ENCODE assay signal across 19 mouse cellular contexts in the genomic region with DNA sequence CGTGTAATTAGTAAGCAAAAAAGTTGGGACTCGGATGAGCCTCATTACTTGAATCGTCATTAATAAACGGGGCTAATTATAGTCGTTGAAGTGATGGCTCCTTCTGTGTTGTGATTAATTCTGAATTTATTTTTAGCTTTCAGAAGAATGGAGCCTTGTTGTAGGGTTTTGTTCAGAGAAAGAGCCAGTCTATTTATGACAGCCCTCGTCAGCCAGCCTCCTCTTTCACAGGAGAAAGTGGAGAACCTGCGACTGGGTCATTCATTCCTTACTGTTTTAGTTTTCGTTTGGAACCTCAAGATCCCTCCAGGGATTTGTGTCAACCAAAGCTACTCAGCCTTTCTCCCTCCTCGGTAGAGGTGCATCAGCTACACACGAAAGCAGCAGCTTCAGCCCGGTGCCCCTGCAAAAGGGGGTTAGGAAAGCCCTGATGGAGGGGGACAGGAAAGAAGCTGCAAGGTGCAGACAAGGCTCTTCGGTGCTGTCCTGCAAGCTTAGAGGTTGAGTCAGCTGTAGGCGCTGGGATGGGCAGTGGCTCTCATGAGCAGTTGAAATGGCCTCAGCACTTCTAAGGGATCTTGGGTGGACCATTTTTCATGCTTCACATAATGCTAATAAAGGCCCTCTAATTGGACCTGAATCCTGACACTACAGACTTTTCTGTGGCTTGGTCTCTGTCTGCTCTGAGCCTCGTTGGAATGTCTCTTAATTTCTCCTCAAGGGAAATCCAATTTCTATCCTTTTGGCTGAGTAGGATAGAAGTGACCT. TPM values are rescaled to one million over a fixed set of nuclear protein-coding genes. Genes with fewer than 3 reads are reported as not detected.
DNase-seq lines count a peak whose midpoint lies in the region; ATAC-seq and TF ChIP-seq lines count a peak whose summit lies in the region.
"Had no signal": no experiment of that assay in that cellular context is flagged by ENCODE, and none has a peak within 500 bp of the region (broad histone marks: within the 10 kb centered on the region; RNA-seq: fewer than 3 reads in every experiment).

No protein-coding gene starts in this region.

- no peaks in the 10 kb centered on the region for H3K27me3 ChIP-seq in forebrain, postnatal 0 days (ENCODE audit: insufficient read depth, low read length)
- H3K27me3 ChIP-seq in forebrain, embryonic 10.5 days (ENCODE audit: poor library complexity, severe bottlenecking) = peaks cover 28% of the 10 kb centered on the region
- H3K27me3 ChIP-seq: embryonic facial prominence, embryonic 13.5 days; heart, embryonic 13.5 days; intestine, embryonic 15.5 days had no signal

- peaks cover 4% of the 10 kb centered on the region; the same call in 1 of the 2 replicates for H3K4me1 ChIP-seq in forebrain, postnatal 0 days (ENCODE audit: insufficient read depth)
- H3K4me1 ChIP-seq in forebrain, embryonic 10.5 days = peaks cover 11% of the 10 kb centered on the region
- H3K4me1 ChIP-seq: embryonic facial prominence, embryonic 13.5 days; heart, embryonic 13.5 days; intestine, embryonic 15.5 days had no signal

- H3K9ac ChIP-seq in forebrain, postnatal 0 days = no peak overlapping the region
- H3K9ac ChIP-seq: embryonic facial prominence, embryonic 13.5 days; heart, embryonic 13.5 days; hindbrain, embryonic 14.5 days; intestine, embryonic 15.5 days had no signal

- no peak for DNase-seq in forebrain, postnatal 0 days
- DNase-seq in forebrain, embryonic 10.5 days (ENCODE audit: extremely low spot score, low spot score) = no peak
- no peak for DNase-seq in layer of hippocampus, adult 2 months (ENCODE audit: low spot score in 2 of 2)
- DNase-seq in layer of hippocampus, postnatal 10 days (ENCODE audit: low spot score in 2 of 2) = no peak
- DNase-seq in brain, embryonic 14.5 days (ENCODE audit: low read depth) = peak; percentile 38
- no peak for DNase-seq in urinary bladder, adult 2 months (ENCODE audit: low spot score)
- DNase-seq in adrenal gland, postnatal 25 days = no peak
- DNase-seq: adrenal gland, adult 8-10 months; cerebellum, adult 18-20 months; cerebellum, adult 9-11 months; cerebellum, postnatal 36 days; gastrocnemius, postnatal 10 days; heart, adult 2 months; kidney, adult 18-20 months had no signal

- no peak overlapping the region for H3K27ac ChIP-seq in forebrain, postnatal 0 days (ENCODE audit: low read depth, low read length)
- no peak overlapping the region for H3K27ac ChIP-seq in forebrain, embryonic 10.5 days
- 0 out of 2 replicates have a peak overlapping the region, but pooled peaks have one; percentile 8 for H3K27ac ChIP-seq in layer of hippocampus, adult 2 months
- H3K27ac ChIP-seq: embryonic facial prominence, embryonic 13.5 days; heart, adult 2 months; heart, embryonic 13.5 days; hindbrain, embryonic 10.5 days; hindbrain, embryonic 14.5 days; intestine, embryonic 15.5 days had no signal

- TF ChIP-seq CTCF in forebrain, postnatal 0 days (IDR thresholded peaks at IDR 0.05; ENCODE audit: low read depth) = no peak
- TF ChIP-seq CTCF in layer of hippocampus, adult 2 months (conservative IDR thresholded peaks at IDR 0.05) = no peak
- no peak for TF ChIP-seq CTCF in brain, embryonic 14.5 days (IDR thresholded peaks at IDR 0.05; ENCODE audit: borderline replicate concordance, extremely low read depth, insufficient read depth, insufficient read length)

- peak; percentile 34; the same call in 1 of the 2 replicates for ATAC-seq in forebrain, postnatal 0 days
- ATAC-seq: intestine, embryonic 15.5 days had no signal

- no peak for TF ChIP-seq POLR2A in brain, embryonic 14.5 days (IDR thresholded peaks at IDR 0.05; ENCODE audit: borderline replicate concordance, extremely low read depth, insufficient read depth, insufficient read length, poor library complexity, severe bottlenecking)

- H3K36me3 ChIP-seq in forebrain, postnatal 0 days (ENCODE audit: insufficient read depth) = no peaks in the 10 kb centered on the region
- H3K36me3 ChIP-seq in forebrain, embryonic 10.5 days (replicated peaks) = no peaks in the 10 kb centered on the region
- H3K36me3 ChIP-seq: embryonic facial prominence, embryonic 13.5 days; heart, embryonic 13.5 days; hindbrain, embryonic 10.5 days; intestine, embryonic 15.5 days had no signal

- 15% methylated on average over 14 of the region's 14 CpGs for WGBS in forebrain, postnatal 0 days
- 41% methylated on average over 14 of the region's 14 CpGs for WGBS in forebrain, embryonic 10.5 days

- no peak overlapping the region for H3K4me2 ChIP-seq in forebrain, postnatal 0 days (ENCODE audit: low read depth)
- H3K4me2 ChIP-seq: embryonic facial prominence, embryonic 13.5 days; heart, embryonic 13.5 days; hindbrain, embryonic 14.5 days; intestine, embryonic 15.5 days had no signal

- H3K9me3 ChIP-seq in forebrain, postnatal 0 days (ENCODE audit: low read length) = no peaks in the 10 kb centered on the region
- no peaks in the 10 kb centered on the region for H3K9me3 ChIP-seq in forebrain, embryonic 10.5 days
- H3K9me3 ChIP-seq: embryonic facial prominence, embryonic 13.5 days; heart, embryonic 13.5 days; hindbrain, embryonic 10.5 days; intestine, embryonic 15.5 days had no signal

- H3K4me3 ChIP-seq in forebrain, postnatal 0 days (ENCODE audit: low read depth, low read length) = no peak overlapping the region
- no peak overlapping the region for H3K4me3 ChIP-seq in forebrain, embryonic 10.5 days
- H3K4me3 ChIP-seq in layer of hippocampus, adult 2 months = no peak overlapping the region; the same call in 1 of the 2 replicates
- H3K4me3 ChIP-seq: embryonic facial prominence, embryonic 13.5 days; heart, adult 2 months; heart, embryonic 13.5 days; hindbrain, embryonic 10.5 days; intestine, embryonic 15.5 days had no signal

RNA-seq across cellular contexts. Expression of a gene that starts 10.0 kb away (rescaled TPM):
- total RNA-seq in forebrain, postnatal 0 days (2014; rRNA removed) = 176 and 187 TPM in 2 replicates
- polyA plus RNA-seq in forebrain, postnatal 0 days (2015; fragmentation: Nextera tagmentation; extraction: Ambion mirVana) = 119 and 124 TPM in 2 replicates
- polyA plus RNA-seq in forebrain, embryonic 10.5 days (2016; fragmentation: Nextera tagmentation; extraction: Ambion mirVana) = 3.1 and 3.3 TPM in 2 replicates
- 100 to 1,000 TPM; 453 to 462 TPM for total RNA-seq in layer of hippocampus, adult 2 months (2021)
- total RNA-seq in layer of hippocampus, postnatal 10 days (2021) = 100 to 1,000 TPM; 303 to 348 TPM
- polyA plus RNA-seq in brain, embryonic 14.5 days (2012; rRNA removed) = 18.5 and 22.1 TPM in 2 replicates
- polyA plus RNA-seq in urinary bladder, adult 2 months (2012; rRNA removed) = 10.5 and 16.2 TPM in 2 replicates
- 36.1 and 36.7 TPM in 2 replicates for total RNA-seq in adrenal gland, postnatal 25 days (2021)
